Mouse (Mus musculus): ENCODE data around the gene Naa25. TPM values are rescaled to one million over a fixed set of nuclear protein-coding genes. Genes with fewer than 3 reads are reported as not detected.
A peak's percentile ranks its signal among the peaks of the same experiment; 100 is the strongest.

Gene Naa25
- polyA plus RNA-seq, 1 experiment = 27.7 TPM

- Histone ChIP-seq H3K36me3 (ENCODE audit: control insufficient read depth, insufficient read depth, low read length) (peaks cover 6% of the 10 kb centered on the region), H3K4me3 (ENCODE audit: control insufficient read depth, low read depth, low read length) (peak overlapping the region; percentile 97), H3K4me1 (ENCODE audit: control insufficient read depth, insufficient read depth, low read length) (peaks cover 13% of the 10 kb centered on the region), H3K27ac (ENCODE audit: control insufficient read depth, insufficient read depth, low read depth, low read length) (peak overlapping the region; percentile 37; the same call in 1 of the 2 replicates), H3K27me3 (ENCODE audit: control insufficient read depth, insufficient read depth, low read length) (no peaks in the 10 kb centered on the region)
- TF ChIP-seq POLR2A (IDR thresholded peaks at IDR 0.05; ENCODE audit: control insufficient read depth, low read depth, low read length) (no peak), CTCF (IDR thresholded peaks at IDR 0.05; ENCODE audit: control insufficient read depth, insufficient read depth, insufficient replicate concordance, low read depth, low read length) (no peak)
Observed at GRCm38 (mm10) chr5:121386120-121386909, 11.4 kb upstream of the Naa25 start.

GRCm38 (mm10) chr5:121387126-121387525 lies 10.6 kb upstream of the Naa25 start:
- no peaks in the 10 kb centered on the region for H3K27me3 ChIP-seq (ENCODE audit: control insufficient read depth, insufficient read depth, low read length)
- no peak for TF ChIP-seq CTCF (IDR thresholded peaks at IDR 0.05; ENCODE audit: control insufficient read depth, insufficient read depth, insufficient replicate concordance, low read depth, low read length)
- H3K27ac ChIP-seq (ENCODE audit: control insufficient read depth, insufficient read depth, low read depth, low read length) = no peak overlapping the region; the same call in 1 of the 2 replicates
- peak overlapping the region; percentile 35 for H3K4me3 ChIP-seq (ENCODE audit: control insufficient read depth, low read depth, low read length)
- peaks cover 13% of the 10 kb centered on the region for H3K4me1 ChIP-seq (ENCODE audit: control insufficient read depth, insufficient read depth, low read length)
- H3K36me3 ChIP-seq (ENCODE audit: control insufficient read depth, insufficient read depth, low read length) = peaks cover 3% of the 10 kb centered on the region

DNA sequence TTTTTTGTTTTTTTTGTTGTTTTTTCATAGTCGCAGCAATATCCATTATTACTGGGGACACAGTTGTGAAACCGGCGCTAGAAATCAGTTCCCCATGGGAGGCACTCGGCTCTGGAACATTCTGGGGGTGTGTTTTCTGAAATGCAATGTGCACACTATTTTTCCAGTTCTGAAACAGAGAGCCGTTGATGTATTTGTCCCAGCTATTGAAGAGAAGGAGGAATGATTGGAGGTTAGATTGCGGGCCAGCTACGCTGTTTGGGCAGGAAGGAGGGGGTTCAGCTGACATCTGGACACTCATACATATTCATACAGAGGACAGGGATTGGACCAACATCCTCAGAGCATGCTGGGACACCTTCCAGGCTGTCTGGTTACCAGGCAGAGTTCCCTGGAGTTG lies 8.6 kb upstream of the Naa25 start:
- Histone ChIP-seq H3K36me3 (ENCODE audit: control insufficient read depth, insufficient read depth, low read length) (no peaks in the 10 kb centered on the region), H3K4me3 (ENCODE audit: control insufficient read depth, low read depth, low read length) (no peak overlapping the region), H3K27ac (ENCODE audit: control insufficient read depth, insufficient read depth, low read depth, low read length) (no peak overlapping the region), H3K27me3 (ENCODE audit: control insufficient read depth, insufficient read depth, low read length) (no peaks in the 10 kb centered on the region), H3K4me1 (ENCODE audit: control insufficient read depth, insufficient read depth, low read length) (peaks cover 13% of the 10 kb centered on the region)
- no peak for TF ChIP-seq CTCF (IDR thresholded peaks at IDR 0.05; ENCODE audit: control insufficient read depth, insufficient read depth, insufficient replicate concordance, low read depth, low read length)
- TF ChIP-seq POLR2A (IDR thresholded peaks at IDR 0.05; ENCODE audit: control insufficient read depth, low read depth, low read length) = no peak

DNA sequence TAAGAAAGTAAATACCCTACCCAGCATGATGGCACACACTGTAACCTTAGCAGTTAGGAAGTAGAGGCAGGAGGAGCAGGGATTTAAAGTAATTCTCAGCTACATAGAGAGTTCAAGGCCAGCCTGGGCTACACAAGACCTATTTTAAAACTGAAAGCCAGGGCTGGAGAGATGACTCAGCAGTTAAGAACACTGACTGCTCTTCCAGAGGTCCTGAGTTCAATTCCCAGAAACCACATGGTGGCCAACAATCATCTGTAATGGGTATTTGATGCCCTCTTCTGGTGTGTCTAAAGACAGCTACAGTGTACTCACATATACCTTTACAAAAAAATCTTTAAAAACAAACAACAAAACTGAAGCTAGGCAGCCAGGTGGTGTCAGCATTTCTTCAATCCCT lies 8.0 kb upstream of the Naa25 start:
- H3K4me1 ChIP-seq (ENCODE audit: control insufficient read depth, insufficient read depth, low read length) = peaks cover 13% of the 10 kb centered on the region
- H3K4me3 ChIP-seq (ENCODE audit: control insufficient read depth, low read depth, low read length) = no peak overlapping the region
- H3K27me3 ChIP-seq (ENCODE audit: control insufficient read depth, insufficient read depth, low read length) = no peaks in the 10 kb centered on the region
- H3K27ac ChIP-seq (ENCODE audit: control insufficient read depth, insufficient read depth, low read depth, low read length) = no peak overlapping the region
- TF ChIP-seq POLR2A (IDR thresholded peaks at IDR 0.05; ENCODE audit: control insufficient read depth, low read depth, low read length) (no peak), CTCF (IDR thresholded peaks at IDR 0.05; ENCODE audit: control insufficient read depth, insufficient read depth, insufficient replicate concordance, low read depth, low read length) (no peak)
- no peaks in the 10 kb centered on the region for H3K36me3 ChIP-seq (ENCODE audit: control insufficient read depth, insufficient read depth, low read length)

GRCm38 (mm10) chr5:121392667-121393380 lies 4.9 kb upstream of the Naa25 start:
- peaks cover 2% of the 10 kb centered on the region; the same call in 1 of the 2 replicates for H3K4me1 ChIP-seq (ENCODE audit: control insufficient read depth, insufficient read depth, low read length)
- H3K27me3 ChIP-seq (ENCODE audit: control insufficient read depth, insufficient read depth, low read length) = no peaks in the 10 kb centered on the region
- H3K36me3 ChIP-seq (ENCODE audit: control insufficient read depth, insufficient read depth, low read length) = no peaks in the 10 kb centered on the region
- TF ChIP-seq POLR2A (IDR thresholded peaks at IDR 0.05; ENCODE audit: control insufficient read depth, low read depth, low read length) (no peak), CTCF (IDR thresholded peaks at IDR 0.05; ENCODE audit: control insufficient read depth, insufficient read depth, insufficient replicate concordance, low read depth, low read length) (no peak)
- H3K4me3 ChIP-seq (ENCODE audit: control insufficient read depth, low read depth, low read length) = no peak overlapping the region
- no peak overlapping the region for H3K27ac ChIP-seq (ENCODE audit: control insufficient read depth, insufficient read depth, low read depth, low read length)

DNA sequence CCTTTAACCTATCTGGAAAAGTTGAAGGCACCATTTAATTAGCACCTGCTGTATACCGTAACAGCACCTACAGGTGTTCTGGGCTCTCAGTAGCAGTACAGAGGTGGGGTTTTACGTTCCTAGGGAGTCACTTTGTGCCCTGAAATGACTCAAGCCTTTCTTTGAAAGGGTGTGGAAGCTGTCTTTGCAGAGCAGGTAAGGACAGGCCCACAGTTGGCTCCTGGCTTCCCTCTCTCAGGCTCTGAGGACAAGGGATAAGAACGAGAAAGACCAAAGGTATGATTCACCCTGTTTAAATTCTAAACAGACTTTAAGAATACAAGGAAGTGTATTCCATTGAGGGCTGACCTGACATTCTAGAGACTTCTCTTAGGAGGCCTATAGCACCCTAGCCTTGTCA lies 4.3 kb upstream of the Naa25 start:
- Histone ChIP-seq H3K4me1 (ENCODE audit: control insufficient read depth, insufficient read depth, low read length) (peaks cover 2% of the 10 kb centered on the region; the same call in 1 of the 2 replicates), H3K4me3 (ENCODE audit: control insufficient read depth, low read depth, low read length) (no peak overlapping the region), H3K27ac (ENCODE audit: control insufficient read depth, insufficient read depth, low read depth, low read length) (no peak overlapping the region), H3K27me3 (ENCODE audit: control insufficient read depth, insufficient read depth, low read length) (no peaks in the 10 kb centered on the region), H3K36me3 (ENCODE audit: control insufficient read depth, insufficient read depth, low read length) (no peaks in the 10 kb centered on the region)
- TF ChIP-seq CTCF (IDR thresholded peaks at IDR 0.05; ENCODE audit: control insufficient read depth, insufficient read depth, insufficient replicate concordance, low read depth, low read length) (no peak), POLR2A (IDR thresholded peaks at IDR 0.05; ENCODE audit: control insufficient read depth, low read depth, low read length) (no peak)

DNA sequence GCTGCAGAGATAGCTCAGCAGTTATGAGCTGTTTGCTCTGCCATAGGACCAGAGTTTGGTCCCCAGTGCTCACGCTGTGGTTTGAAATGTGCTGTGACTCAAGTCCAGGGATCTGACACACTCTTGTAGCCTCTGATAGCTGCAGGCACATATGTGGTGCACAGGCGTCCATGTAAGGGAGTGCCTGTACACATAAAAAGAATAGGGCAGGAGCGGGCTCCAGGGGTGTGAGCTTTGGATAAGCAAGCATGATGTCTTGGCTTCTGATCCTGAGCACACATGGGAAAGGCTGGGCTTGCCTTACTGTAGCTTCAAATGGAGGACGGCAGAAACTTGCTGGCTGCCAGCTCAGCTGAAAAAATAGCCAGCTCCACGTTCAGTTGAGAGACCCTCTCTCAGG lies 2.1 kb upstream of the Naa25 start:
- Histone ChIP-seq H3K27me3 (ENCODE audit: control insufficient read depth, insufficient read depth, low read length) (no peaks in the 10 kb centered on the region), H3K27ac (ENCODE audit: control insufficient read depth, insufficient read depth, low read depth, low read length) (no peak overlapping the region), H3K4me1 (ENCODE audit: control insufficient read depth, insufficient read depth, low read length) (peaks cover 7% of the 10 kb centered on the region), H3K36me3 (ENCODE audit: control insufficient read depth, insufficient read depth, low read length) (no peaks in the 10 kb centered on the region; the same call in 1 of the 2 replicates), H3K4me3 (ENCODE audit: control insufficient read depth, low read depth, low read length) (no peak overlapping the region)
- TF ChIP-seq CTCF (IDR thresholded peaks at IDR 0.05; ENCODE audit: control insufficient read depth, insufficient read depth, insufficient replicate concordance, low read depth, low read length) (no peak), POLR2A (IDR thresholded peaks at IDR 0.05; ENCODE audit: control insufficient read depth, low read depth, low read length) (no peak)

Measured in testis, adult 2 months (tissue).